Mouse (Mus musculus) testis, adult 2 months (tissue): Measurements from ENCODE around the gene Tpst2.

Experiments used
- CTCF ChIP-seq: fragments of 200-500 bp; IDR thresholded peaks from 2 replicates; pipeline ENCODE4 v1.5.1; 2012; ENCODE audit warnings: low read depth, mild to moderate bottlenecking, inconsistent platforms, low read length, moderate library complexity; ENCODE audit not compliant: control insufficient read depth, insufficient read depth, insufficient replicate concordance
- POLR2A ChIP-seq: fragments of 200-500 bp; IDR thresholded peaks from 2 replicates; pipeline ENCODE4 v1.6.1; 2012; ENCODE audit warnings: low read depth, mild to moderate bottlenecking, inconsistent platforms, low read length, moderate library complexity; ENCODE audit not compliant: control insufficient read depth

GRCm38 (mm10) chr5:112294696-112295095, 18.2 kb downstream of the Tpst2 start:
- no peak for TF ChIP-seq CTCF
- no peak for TF ChIP-seq POLR2A
